Mouse (Mus musculus) spleen, adult 2 months (tissue): ENCODE data around the gene Fhit. TPM values are rescaled to one million over a fixed set of nuclear protein-coding genes. Genes with fewer than 3 reads are reported as not detected.

Experiments
- DNase-seq, 2 experiments: peaks; one replicate each; pipeline versions ENCODE4 v3.0.0 to v3.0.0-alpha.2; 2012 to 2021; ENCODE audit warnings: low spot score in 2 of 2, low read depth in 1 of 2
- H3K27ac ChIP-seq: fragments of 200-500 bp; 2 replicates; pipeline ENCODE4 v1.5.1; 2012; ENCODE audit warnings: low read length, inconsistent platforms; ENCODE audit not compliant: insufficient read depth
- H3K27me3 ChIP-seq: fragments of 200-500 bp; 2 replicates; pipeline ENCODE4 v1.6.1; 2012; ENCODE audit warnings: mild to moderate bottlenecking, moderate library complexity, low read length, inconsistent platforms; ENCODE audit not compliant: control insufficient read depth, insufficient read depth
- H3K36me3 ChIP-seq: fragments of 200-500 bp; 2 replicates; pipeline ENCODE4 v1.6.1; 2012; ENCODE audit warnings: mild to moderate bottlenecking, low read length, inconsistent platforms; ENCODE audit not compliant: control insufficient read depth, insufficient read depth
- H3K4me1 ChIP-seq: fragments of 200-500 bp; 2 replicates; pipeline ENCODE4 v1.6.1; 2011; ENCODE audit warnings: inconsistent platforms; ENCODE audit not compliant: control insufficient read depth, insufficient read depth, insufficient read length
- H3K4me3 ChIP-seq: fragments of 200-500 bp; 2 replicates; pipeline ENCODE4 v1.5.1; 2011; ENCODE audit warnings: mild to moderate bottlenecking, inconsistent platforms; ENCODE audit not compliant: insufficient read depth, insufficient read length; ENCODE audit errors: extremely low read depth
- CTCF ChIP-seq: fragments of 200-500 bp; IDR thresholded peaks from 2 replicates; pipeline ENCODE4 v1.5.1; 2011; ENCODE audit warnings: mild to moderate bottlenecking, inconsistent platforms; ENCODE audit not compliant: insufficient read depth, insufficient read length, insufficient replicate concordance; ENCODE audit errors: extremely low read depth
- POLR2A ChIP-seq: fragments of 200-500 bp; IDR thresholded peaks from 2 replicates; pipeline ENCODE4 v1.6.1; 2011; ENCODE audit warnings: low read depth, low read length, inconsistent platforms
- WGBS: fragments of 180-500 bp; shearing (Covaris S2); methylation state at CpG from one replicate; pipeline ENCODE4 v1.1.7; 2018; 5-methylcytosine and 5-hydroxymethylcytosine counted together
- polyA plus RNA-seq: library from polyadenylated mRNA; depleted of rRNA; stranded (reverse); fragments of >200 nt; gene quantifications from 2 replicates; pipeline ENCODE4 v1.2.3, GENCODE M21; 2012

The Fhit gene
- polyA plus RNA-seq, 1 experiment, result 2.0 TPM

GRCm38 (mm10) chr14:9634247-9634991, 1527.4 kb downstream of the Fhit start:
- Histone ChIP-seq H3K27me3 (no peaks in the 10 kb centered on the region), H3K27ac (no peak overlapping the region), H3K4me3 (no peak overlapping the region), H3K36me3 (no peaks in the 10 kb centered on the region), H3K4me1 (no peaks in the 10 kb centered on the region)
- 79% methylated on average over 1 of the region's 1 CpGs for WGBS
- no peak for DNase-seq
- no peak for TF ChIP-seq POLR2A
- TF ChIP-seq CTCF, result no peak

- no peak for DNase-seq
- Histone ChIP-seq H3K36me3 (no peaks in the 10 kb centered on the region), H3K4me3 (no peak overlapping the region), H3K27ac (no peak overlapping the region), H3K27me3 (no peaks in the 10 kb centered on the region), H3K4me1 (no peaks in the 10 kb centered on the region)
- 71% methylated on average over 3 of the region's 3 CpGs for WGBS
- TF ChIP-seq CTCF, result no peak
- no peak for TF ChIP-seq POLR2A
Observed at GRCm38 (mm10) chr14:9632537-9632936, 1529.3 kb downstream of the Fhit start.

GRCm38 (mm10) chr14:9623219-9624043, 1538.4 kb downstream of the Fhit start:
- TF ChIP-seq CTCF (no peak), POLR2A (no peak)
- no peaks in the 10 kb centered on the region for H3K27me3 ChIP-seq
- no peak overlapping the region for H3K27ac ChIP-seq
- H3K4me1 ChIP-seq, result no peaks in the 10 kb centered on the region
- no peak for DNase-seq
- H3K36me3 ChIP-seq, result no peaks in the 10 kb centered on the region
- WGBS, result 88% methylated on average over 6 of the region's 6 CpGs
- no peak overlapping the region for H3K4me3 ChIP-seq

- no peaks in the 10 kb centered on the region for H3K4me1 ChIP-seq
- no peaks in the 10 kb centered on the region for H3K36me3 ChIP-seq
- WGBS, result 67% methylated on average over 3 of the region's 3 CpGs
- no peak for DNase-seq
- no peaks in the 10 kb centered on the region for H3K27me3 ChIP-seq
- no peak overlapping the region for H3K4me3 ChIP-seq
- no peak overlapping the region for H3K27ac ChIP-seq
- TF ChIP-seq CTCF (no peak), POLR2A (no peak)
Observed at GRCm38 (mm10) chr14:9620902-9621540, 1540.8 kb downstream of the Fhit start.

- WGBS, result 81% methylated on average over 1 of the region's 1 CpGs
- TF ChIP-seq CTCF (no peak), POLR2A (no peak)
- H3K27ac ChIP-seq, result no peak overlapping the region
Observed at GRCm38 (mm10) chr14:9619840-9620239, 1542.0 kb downstream of the Fhit start.

GRCm38 (mm10) chr14:9613126-9613525, 1548.7 kb downstream of the Fhit start:
- Histone ChIP-seq H3K27me3 (no peaks in the 10 kb centered on the region), H3K27ac (no peak overlapping the region), H3K36me3 (no peaks in the 10 kb centered on the region), H3K4me1 (no peaks in the 10 kb centered on the region), H3K4me3 (no peak overlapping the region)
- no peak for DNase-seq
- 92% methylated on average over 3 of the region's 3 CpGs for WGBS
- no peak for TF ChIP-seq POLR2A
- TF ChIP-seq CTCF, result no peak

More at GRCm38 (mm10) chr14:9619840-9620239, 1542.0 kb downstream of the Fhit start:
- no peaks in the 10 kb centered on the region for H3K27me3 ChIP-seq
- no peak for DNase-seq
- no peaks in the 10 kb centered on the region for H3K36me3 ChIP-seq
- H3K4me1 ChIP-seq, result no peaks in the 10 kb centered on the region
- H3K4me3 ChIP-seq, result no peak overlapping the region

- Histone ChIP-seq H3K4me1 (no peaks in the 10 kb centered on the region), H3K27me3 (no peaks in the 10 kb centered on the region), H3K36me3 (no peaks in the 10 kb centered on the region), H3K27ac (no peak overlapping the region), H3K4me3 (no peak overlapping the region)
- WGBS, result 28% methylated on average over 7 of the region's 7 CpGs
- no peak for TF ChIP-seq POLR2A
- no peak for TF ChIP-seq CTCF
- no peak for DNase-seq
Observed at GRCm38 (mm10) chr14:9609120-9609519, 1552.7 kb downstream of the Fhit start.
